Mouse (Mus musculus): ENCODE results near the gene Tas2r126. TPM values are rescaled to one million over a fixed set of nuclear protein-coding genes. Genes with fewer than 3 reads are reported as not detected.

Gene Tas2r126
- polyA plus RNA-seq, 1 experiment from 2014 or later, result not detected

- Histone ChIP-seq H3K9ac (ENCODE audit: low read depth, low read length) (no peak within 1 kb of the TSS), H3K4me2 (no peak within 1 kb of the TSS), H3K36me3 (ENCODE audit: control insufficient read depth, insufficient read depth, low read length) (no peaks in the 10 kb centered on the region), H3K27ac (ENCODE audit: low read depth, low read length) (no peak within 1 kb of the TSS), H3K27me3 (ENCODE audit: control insufficient read depth, insufficient read depth, low read length) (0 out of 2 replicates have a peak, but pooled peaks cover 2% of the 10 kb centered on the region), H3K4me1 (ENCODE audit: control insufficient read depth, insufficient read depth, low read length) (peaks cover 3% of the 10 kb centered on the region; the same call in 1 of the 2 replicates), H3K9me3 (replicated peaks; ENCODE audit: control insufficient read depth, low read length) (no peaks in the 10 kb centered on the region), H3K4me3 (ENCODE audit: low read depth, low read length) (no peak within 1 kb of the TSS)
- WGBS (ENCODE audit: insufficient replicate concordance), result 77% methylated on average over 2 of the region's 2 CpGs
- no peak for ATAC-seq (replicated peaks; ENCODE audit: insufficient number of reproducible peaks, low FRiP score, low TSS enrichment)
Measured at GRCm38 (mm10) chr6:42405134-42405533, 29.2 kb upstream of the Tas2r126 start, which contains the start of gene Tas2r135. Tas2r135 (plus strand) TSS chr6:42405434.

- H3K9ac ChIP-seq (ENCODE audit: low read depth, low read length), result no peak overlapping the region
- H3K4me1 ChIP-seq (ENCODE audit: control insufficient read depth, insufficient read depth, low read length), result no peaks in the 10 kb centered on the region
- no peaks in the 10 kb centered on the region for H3K27me3 ChIP-seq (ENCODE audit: control insufficient read depth, insufficient read depth, low read length)
- ATAC-seq (replicated peaks; ENCODE audit: insufficient number of reproducible peaks, low FRiP score, low TSS enrichment), result no peak
- H3K4me2 ChIP-seq, result no peak overlapping the region
- 85% methylated on average over 2 of the region's 2 CpGs for WGBS (ENCODE audit: insufficient replicate concordance)
- H3K27ac ChIP-seq (ENCODE audit: low read depth, low read length), result no peak overlapping the region
- H3K36me3 ChIP-seq (ENCODE audit: control insufficient read depth, insufficient read depth, low read length), result no peaks in the 10 kb centered on the region
- H3K4me3 ChIP-seq (ENCODE audit: low read depth, low read length), result no peak overlapping the region
- no peaks in the 10 kb centered on the region for H3K9me3 ChIP-seq (replicated peaks; ENCODE audit: control insufficient read depth, low read length)
Measured at GRCm38 (mm10) chr6:42419443-42419842, 14.9 kb upstream of the Tas2r126 start.

- Histone ChIP-seq H3K36me3 (ENCODE audit: control insufficient read depth, insufficient read depth, low read length) (no peaks in the 10 kb centered on the region), H3K9ac (ENCODE audit: low read depth, low read length) (no peak overlapping the region), H3K4me3 (ENCODE audit: low read depth, low read length) (no peak overlapping the region), H3K9me3 (replicated peaks; ENCODE audit: control insufficient read depth, low read length) (no peaks in the 10 kb centered on the region), H3K4me1 (ENCODE audit: control insufficient read depth, insufficient read depth, low read length) (no peaks in the 10 kb centered on the region), H3K27ac (ENCODE audit: low read depth, low read length) (no peak overlapping the region), H3K27me3 (ENCODE audit: control insufficient read depth, insufficient read depth, low read length) (no peaks in the 10 kb centered on the region), H3K4me2 (no peak overlapping the region)
- ATAC-seq (replicated peaks; ENCODE audit: insufficient number of reproducible peaks, low FRiP score, low TSS enrichment), result no peak
- WGBS (ENCODE audit: insufficient replicate concordance), result 76% methylated on average over 2 of the region's 2 CpGs
Measured at GRCm38 (mm10) chr6:42421439-42421838, 12.9 kb upstream of the Tas2r126 start.

GRCm38 (mm10) chr6:42424472-42424871 lies 9.9 kb upstream of the Tas2r126 start:
- Histone ChIP-seq H3K27ac (ENCODE audit: low read depth, low read length) (no peak overlapping the region), H3K9me3 (replicated peaks; ENCODE audit: control insufficient read depth, low read length) (no peaks in the 10 kb centered on the region), H3K9ac (ENCODE audit: low read depth, low read length) (no peak overlapping the region), H3K36me3 (ENCODE audit: control insufficient read depth, insufficient read depth, low read length) (no peaks in the 10 kb centered on the region), H3K4me2 (no peak overlapping the region), H3K4me3 (ENCODE audit: low read depth, low read length) (no peak overlapping the region), H3K27me3 (ENCODE audit: control insufficient read depth, insufficient read depth, low read length) (no peaks in the 10 kb centered on the region), H3K4me1 (ENCODE audit: control insufficient read depth, insufficient read depth, low read length) (no peaks in the 10 kb centered on the region)
- no peak for ATAC-seq (replicated peaks; ENCODE audit: insufficient number of reproducible peaks, low FRiP score, low TSS enrichment)
- 80% methylated on average over 3 of the region's 3 CpGs for WGBS (ENCODE audit: insufficient replicate concordance)

GRCm38 (mm10) chr6:42426337-42426736 lies 8.0 kb upstream of the Tas2r126 start:
- ATAC-seq (replicated peaks; ENCODE audit: insufficient number of reproducible peaks, low FRiP score, low TSS enrichment), result no peak
- Histone ChIP-seq H3K4me2 (no peak overlapping the region), H3K4me3 (ENCODE audit: low read depth, low read length) (no peak overlapping the region), H3K27me3 (ENCODE audit: control insufficient read depth, insufficient read depth, low read length) (no peaks in the 10 kb centered on the region), H3K36me3 (ENCODE audit: control insufficient read depth, insufficient read depth, low read length) (no peaks in the 10 kb centered on the region), H3K9ac (ENCODE audit: low read depth, low read length) (no peak overlapping the region), H3K4me1 (ENCODE audit: control insufficient read depth, insufficient read depth, low read length) (no peaks in the 10 kb centered on the region), H3K27ac (ENCODE audit: low read depth, low read length) (no peak overlapping the region), H3K9me3 (replicated peaks; ENCODE audit: control insufficient read depth, low read length) (no peaks in the 10 kb centered on the region)
- 75% methylated on average over 4 of the region's 4 CpGs for WGBS (ENCODE audit: insufficient replicate concordance)

GRCm38 (mm10) chr6:42433554-42433953 lies 781 bp upstream of the Tas2r126 start:
- H3K27me3 ChIP-seq (ENCODE audit: control insufficient read depth, insufficient read depth, low read length), result no peaks in the 10 kb centered on the region
- H3K4me2 ChIP-seq, result no peak overlapping the region
- no peak overlapping the region for H3K9ac ChIP-seq (ENCODE audit: low read depth, low read length)
- no peaks in the 10 kb centered on the region for H3K9me3 ChIP-seq (replicated peaks; ENCODE audit: control insufficient read depth, low read length)
- no peak overlapping the region for H3K27ac ChIP-seq (ENCODE audit: low read depth, low read length)
- 63% methylated on average over 2 of the region's 2 CpGs for WGBS (ENCODE audit: insufficient replicate concordance)
- no peaks in the 10 kb centered on the region for H3K36me3 ChIP-seq (ENCODE audit: control insufficient read depth, insufficient read depth, low read length)
- H3K4me1 ChIP-seq (ENCODE audit: control insufficient read depth, insufficient read depth, low read length), result no peaks in the 10 kb centered on the region
- H3K4me3 ChIP-seq (ENCODE audit: low read depth, low read length), result no peak overlapping the region
- no peak for ATAC-seq (replicated peaks; ENCODE audit: insufficient number of reproducible peaks, low FRiP score, low TSS enrichment)

GRCm38 (mm10) chr6:42435490-42435889 lies 1.2 kb downstream of the Tas2r126 start:
- H3K9me3 ChIP-seq (replicated peaks; ENCODE audit: control insufficient read depth, low read length), result no peaks in the 10 kb centered on the region
- no peaks in the 10 kb centered on the region for H3K27me3 ChIP-seq (ENCODE audit: control insufficient read depth, insufficient read depth, low read length)
- no peaks in the 10 kb centered on the region for H3K4me1 ChIP-seq (ENCODE audit: control insufficient read depth, insufficient read depth, low read length)
- no peak for ATAC-seq (replicated peaks; ENCODE audit: insufficient number of reproducible peaks, low FRiP score, low TSS enrichment)
- WGBS (ENCODE audit: insufficient replicate concordance), result 66% methylated on average over 2 of the region's 2 CpGs
- no peak overlapping the region for H3K4me2 ChIP-seq
- H3K9ac ChIP-seq (ENCODE audit: low read depth, low read length), result no peak overlapping the region
- H3K36me3 ChIP-seq (ENCODE audit: control insufficient read depth, insufficient read depth, low read length), result no peaks in the 10 kb centered on the region
- no peak overlapping the region for H3K4me3 ChIP-seq (ENCODE audit: low read depth, low read length)
- H3K27ac ChIP-seq (ENCODE audit: low read depth, low read length), result no peak overlapping the region

- H3K27ac ChIP-seq (ENCODE audit: low read depth, low read length), result no peak overlapping the region
- H3K36me3 ChIP-seq (ENCODE audit: control insufficient read depth, insufficient read depth, low read length), result no peaks in the 10 kb centered on the region
- H3K9me3 ChIP-seq (replicated peaks; ENCODE audit: control insufficient read depth, low read length), result no peaks in the 10 kb centered on the region
- 47% methylated on average over 2 of the region's 2 CpGs for WGBS (ENCODE audit: insufficient replicate concordance)
- no peaks in the 10 kb centered on the region for H3K27me3 ChIP-seq (ENCODE audit: control insufficient read depth, insufficient read depth, low read length)
- no peak overlapping the region for H3K9ac ChIP-seq (ENCODE audit: low read depth, low read length)
- H3K4me2 ChIP-seq, result no peak overlapping the region
- no peaks in the 10 kb centered on the region for H3K4me1 ChIP-seq (ENCODE audit: control insufficient read depth, insufficient read depth, low read length)
- no peak overlapping the region for H3K4me3 ChIP-seq (ENCODE audit: low read depth, low read length)
- ATAC-seq (replicated peaks; ENCODE audit: insufficient number of reproducible peaks, low FRiP score, low TSS enrichment), result no peak
Measured at GRCm38 (mm10) chr6:42441395-42441794, 7.1 kb downstream of the Tas2r126 start.

- no peak overlapping the region for H3K9ac ChIP-seq (ENCODE audit: low read depth, low read length)
- 61% methylated on average over 2 of the region's 2 CpGs for WGBS (ENCODE audit: insufficient replicate concordance)
- H3K4me1 ChIP-seq (ENCODE audit: control insufficient read depth, insufficient read depth, low read length), result no peaks in the 10 kb centered on the region
- ATAC-seq (replicated peaks; ENCODE audit: insufficient number of reproducible peaks, low FRiP score, low TSS enrichment), result no peak
- no peaks in the 10 kb centered on the region for H3K36me3 ChIP-seq (ENCODE audit: control insufficient read depth, insufficient read depth, low read length)
- H3K27me3 ChIP-seq (ENCODE audit: control insufficient read depth, insufficient read depth, low read length), result no peaks in the 10 kb centered on the region
- no peak overlapping the region for H3K27ac ChIP-seq (ENCODE audit: low read depth, low read length)
- no peak overlapping the region for H3K4me3 ChIP-seq (ENCODE audit: low read depth, low read length)
- no peak overlapping the region for H3K4me2 ChIP-seq
- H3K9me3 ChIP-seq (replicated peaks; ENCODE audit: control insufficient read depth, low read length), result no peaks in the 10 kb centered on the region
Measured at GRCm38 (mm10) chr6:42444491-42444890, 10.2 kb downstream of the Tas2r126 start.

Data from heart, embryonic 11.5 days (tissue).